Mouse (Mus musculus): ENCODE data around the gene Dedd. TPM values are rescaled to one million over a fixed set of nuclear protein-coding genes. Genes with fewer than 3 reads are reported as not detected.

Gene Dedd
- total and polyA plus RNA-seq, 2 experiments from 2014 or later: 31.1 to 44.6 TPM

DNA sequence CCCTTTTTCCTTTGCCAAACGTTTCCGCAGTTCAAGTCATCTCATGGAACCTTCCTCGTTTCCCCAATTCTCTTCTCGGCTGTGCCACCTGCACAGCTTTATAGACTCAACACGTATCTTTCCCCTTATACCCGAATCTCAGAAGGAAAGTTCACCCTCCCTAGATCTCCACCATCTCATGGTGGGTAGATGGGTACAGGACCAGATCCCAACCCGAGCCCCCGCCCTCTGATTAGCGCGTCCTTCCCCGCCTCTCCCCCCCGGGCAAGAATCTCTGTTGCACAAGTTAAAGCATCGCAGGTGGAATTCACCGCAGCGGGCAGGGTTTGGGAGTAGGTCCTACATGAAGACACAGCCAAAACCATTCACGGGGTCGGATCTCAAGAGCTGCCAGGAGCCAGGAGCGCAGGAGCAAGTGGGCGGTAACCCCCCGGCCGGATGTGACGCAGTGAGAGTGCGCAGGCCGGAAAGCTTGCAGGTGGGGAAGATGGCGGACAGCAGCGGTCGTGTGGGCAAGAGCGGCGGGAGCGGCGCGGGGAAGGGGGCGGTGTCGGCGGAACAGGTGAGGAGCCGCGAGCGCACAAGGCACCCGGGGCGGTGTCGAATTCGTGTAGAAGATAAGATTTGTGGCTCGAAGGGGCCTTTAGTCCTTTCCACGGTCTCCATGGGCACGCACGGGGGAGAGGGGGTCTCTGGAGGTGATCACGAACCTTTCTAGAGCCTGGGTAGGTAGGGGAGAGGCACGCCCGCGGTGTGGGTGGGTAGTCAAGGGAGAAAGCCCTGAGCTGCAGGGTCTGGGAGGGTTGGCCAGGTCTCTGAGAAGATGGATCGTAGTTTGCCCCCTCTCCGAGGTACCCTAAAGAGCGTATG lies 16.5 kb downstream of the Dedd start, which contains the start of the genes Nit1 and Pfdn2:
TSS of gene Nit1 (minus strand) at position 422 of the 870 bp plus-strand sequence.
TSS of gene Pfdn2 (plus strand) at position 446 of the 870 bp plus-strand sequence.
- H3K27me3 ChIP-seq (ENCODE audit: insufficient read depth, low read length): no peaks in the 10 kb centered on the region
- H3K4me2 ChIP-seq (ENCODE audit: low read depth): peak within 1 kb of the TSS; percentile 68
- peak within 1 kb of the TSS; percentile 69 for H3K27ac ChIP-seq (ENCODE audit: low read depth, low read length)
- TF ChIP-seq CTCF (IDR thresholded peaks at IDR 0.05; ENCODE audit: low read depth): no peak
- H3K4me1 ChIP-seq (ENCODE audit: insufficient read depth): peaks cover 16% of the 10 kb centered on the region
- peak within 1 kb of the TSS; percentile 93 for H3K4me3 ChIP-seq (ENCODE audit: low read depth, low read length)
- ATAC-seq (peak; percentile 98), DNase-seq (peak; percentile 94)
- peaks cover 7% of the 10 kb centered on the region; the same call in 1 of the 2 replicates for H3K9me3 ChIP-seq (ENCODE audit: low read length)
- peak within 1 kb of the TSS; percentile 77 for H3K9ac ChIP-seq
- 1% methylated on average over 52 of the region's 53 CpGs for WGBS
- H3K36me3 ChIP-seq (ENCODE audit: insufficient read depth): peaks cover 33% of the 10 kb centered on the region

GRCm38 (mm10) chr1:171346095-171346450 lies 17.1 kb downstream of the Dedd start:
- no peak for DNase-seq
- peak overlapping the region; percentile 68 for H3K4me2 ChIP-seq (ENCODE audit: low read depth)
- 2% methylated on average over 14 of the region's 14 CpGs for WGBS
- no peak; the same call in 1 of the 2 replicates for ATAC-seq
- peak overlapping the region; percentile 69; the same call in 1 of the 2 replicates for H3K27ac ChIP-seq (ENCODE audit: low read depth, low read length)
- peaks cover 16% of the 10 kb centered on the region for H3K4me1 ChIP-seq (ENCODE audit: insufficient read depth)
- H3K9ac ChIP-seq: peak overlapping the region; percentile 77
- peak overlapping the region; percentile 93 for H3K4me3 ChIP-seq (ENCODE audit: low read depth, low read length)
- no peak for TF ChIP-seq CTCF (IDR thresholded peaks at IDR 0.05; ENCODE audit: low read depth)
- H3K36me3 ChIP-seq (ENCODE audit: insufficient read depth): peaks cover 27% of the 10 kb centered on the region
- H3K9me3 ChIP-seq (ENCODE audit: low read length): peaks cover 7% of the 10 kb centered on the region; the same call in 1 of the 2 replicates
- H3K27me3 ChIP-seq (ENCODE audit: insufficient read depth, low read length): no peaks in the 10 kb centered on the region

DNA sequence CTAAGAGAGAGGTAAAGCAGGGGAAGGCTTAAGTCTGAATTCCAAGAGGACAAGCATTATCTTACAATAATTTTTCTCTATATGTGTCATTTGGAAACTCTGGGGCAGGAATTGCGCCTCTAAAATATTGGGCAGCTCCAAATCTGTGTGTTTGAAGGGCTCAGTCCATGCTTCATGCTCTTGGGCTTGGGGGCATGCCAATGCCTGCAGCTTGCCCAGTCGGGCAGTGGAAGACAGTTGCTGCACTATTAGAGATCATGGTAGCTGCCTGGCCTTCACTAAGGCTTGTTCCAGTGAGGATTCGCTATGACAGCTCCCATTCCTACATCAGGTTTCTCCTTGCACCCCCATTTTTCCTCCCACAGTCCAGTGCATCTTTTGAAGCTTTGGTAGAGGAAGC lies 19.7 kb downstream of the Dedd start:
- H3K27me3 ChIP-seq (ENCODE audit: insufficient read depth, low read length): no peaks in the 10 kb centered on the region
- peaks cover 7% of the 10 kb centered on the region; the same call in 1 of the 2 replicates for H3K9me3 ChIP-seq (ENCODE audit: low read length)
- H3K4me1 ChIP-seq (ENCODE audit: insufficient read depth): peaks cover 16% of the 10 kb centered on the region
- no peak overlapping the region for H3K4me3 ChIP-seq (ENCODE audit: low read depth, low read length)
- DNase-seq: no peak
- H3K4me2 ChIP-seq (ENCODE audit: low read depth): no peak overlapping the region
- TF ChIP-seq CTCF (IDR thresholded peaks at IDR 0.05; ENCODE audit: low read depth): no peak
- ATAC-seq: no peak
- H3K27ac ChIP-seq (ENCODE audit: low read depth, low read length): no peak overlapping the region
- no peak overlapping the region for H3K9ac ChIP-seq
- H3K36me3 ChIP-seq (ENCODE audit: insufficient read depth): peaks cover 2% of the 10 kb centered on the region; the same call in 1 of the 2 replicates
- WGBS: 91% methylated on average over 3 of the region's 3 CpGs

GRCm38 (mm10) chr1:171349210-171349609 lies 20.3 kb downstream of the Dedd start:
- Histone ChIP-seq H3K27me3 (ENCODE audit: insufficient read depth, low read length) (no peaks in the 10 kb centered on the region), H3K4me3 (ENCODE audit: low read depth, low read length) (no peak overlapping the region), H3K36me3 (ENCODE audit: insufficient read depth) (no peaks in the 10 kb centered on the region), H3K27ac (ENCODE audit: low read depth, low read length) (no peak overlapping the region), H3K4me1 (ENCODE audit: insufficient read depth) (peaks cover 16% of the 10 kb centered on the region), H3K9ac (no peak overlapping the region), H3K9me3 (ENCODE audit: low read length) (peaks cover 7% of the 10 kb centered on the region; the same call in 1 of the 2 replicates), H3K4me2 (ENCODE audit: low read depth) (no peak overlapping the region)
- 89% methylated on average over 2 of the region's 2 CpGs for WGBS
- ATAC-seq: no peak
- no peak for DNase-seq
- TF ChIP-seq CTCF (IDR thresholded peaks at IDR 0.05; ENCODE audit: low read depth): no peak

DNA sequence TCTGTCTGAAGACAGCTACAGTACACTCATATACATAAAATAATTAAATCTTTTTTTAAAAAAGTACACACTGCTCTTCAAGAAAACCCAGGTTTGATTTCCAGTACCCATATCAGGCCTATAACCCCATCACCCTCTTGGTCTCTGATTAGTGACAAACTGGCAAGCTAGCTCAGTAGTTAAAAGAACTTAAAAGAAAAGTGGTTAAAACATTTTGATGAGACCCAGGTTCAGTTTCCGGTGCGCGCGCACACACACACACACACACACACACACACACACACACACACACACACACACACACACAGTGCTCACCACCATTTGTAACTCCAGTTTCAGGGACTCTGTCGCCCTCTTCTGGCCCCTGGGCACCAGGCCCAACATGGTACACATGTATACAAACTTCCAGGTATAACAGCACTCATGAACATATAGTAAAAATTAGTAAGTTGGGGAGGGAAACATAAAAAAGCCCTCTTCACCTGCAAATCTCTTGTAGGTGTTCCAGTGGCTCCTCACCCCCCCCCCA lies 26.9 kb downstream of the Dedd start:
- no peak for DNase-seq
- Histone ChIP-seq H3K4me1 (ENCODE audit: insufficient read depth) (no peaks in the 10 kb centered on the region), H3K27ac (ENCODE audit: low read depth, low read length) (no peak overlapping the region), H3K27me3 (ENCODE audit: insufficient read depth, low read length) (no peaks in the 10 kb centered on the region), H3K9ac (no peak overlapping the region), H3K9me3 (ENCODE audit: low read length) (no peaks in the 10 kb centered on the region), H3K4me3 (ENCODE audit: low read depth, low read length) (no peak overlapping the region), H3K4me2 (ENCODE audit: low read depth) (no peak overlapping the region), H3K36me3 (ENCODE audit: insufficient read depth) (peaks cover 20% of the 10 kb centered on the region)
- peak; percentile 57 for TF ChIP-seq CTCF (IDR thresholded peaks at IDR 0.05; ENCODE audit: low read depth)
- ATAC-seq: no peak
- WGBS: 81% methylated on average over 5 of the region's 5 CpGs

DNA sequence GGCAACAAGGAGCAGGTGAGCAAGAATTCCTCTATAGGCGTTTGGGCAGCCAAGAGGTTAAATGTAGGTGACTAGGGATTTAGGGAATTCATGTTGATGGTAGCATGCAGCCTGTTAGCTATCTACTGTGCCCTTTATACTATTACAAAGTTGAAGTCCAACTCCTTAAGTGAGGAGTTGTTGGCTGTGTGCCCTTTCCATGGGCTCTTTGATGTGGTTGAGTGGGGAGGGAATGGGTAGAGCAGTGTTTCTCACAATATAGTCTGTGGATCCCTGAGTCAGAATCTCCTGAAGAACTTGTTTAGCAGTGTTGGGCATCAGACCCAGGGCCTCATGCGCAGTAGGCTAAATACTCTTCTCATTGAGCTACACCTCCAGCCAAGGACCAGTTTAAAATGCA lies 27.9 kb downstream of the Dedd start:
- H3K4me1 ChIP-seq (ENCODE audit: insufficient read depth): no peaks in the 10 kb centered on the region
- H3K4me2 ChIP-seq (ENCODE audit: low read depth): no peak overlapping the region
- no peak for DNase-seq
- H3K9ac ChIP-seq: no peak overlapping the region
- no peaks in the 10 kb centered on the region for H3K9me3 ChIP-seq (ENCODE audit: low read length)
- no peak overlapping the region for H3K27ac ChIP-seq (ENCODE audit: low read depth, low read length)
- peaks cover 20% of the 10 kb centered on the region for H3K36me3 ChIP-seq (ENCODE audit: insufficient read depth)
- ATAC-seq: no peak
- no peak overlapping the region for H3K4me3 ChIP-seq (ENCODE audit: low read depth, low read length)
- TF ChIP-seq CTCF (IDR thresholded peaks at IDR 0.05; ENCODE audit: low read depth): no peak
- WGBS: 96% methylated on average over 2 of the region's 2 CpGs
- H3K27me3 ChIP-seq (ENCODE audit: insufficient read depth, low read length): no peaks in the 10 kb centered on the region

DNA sequence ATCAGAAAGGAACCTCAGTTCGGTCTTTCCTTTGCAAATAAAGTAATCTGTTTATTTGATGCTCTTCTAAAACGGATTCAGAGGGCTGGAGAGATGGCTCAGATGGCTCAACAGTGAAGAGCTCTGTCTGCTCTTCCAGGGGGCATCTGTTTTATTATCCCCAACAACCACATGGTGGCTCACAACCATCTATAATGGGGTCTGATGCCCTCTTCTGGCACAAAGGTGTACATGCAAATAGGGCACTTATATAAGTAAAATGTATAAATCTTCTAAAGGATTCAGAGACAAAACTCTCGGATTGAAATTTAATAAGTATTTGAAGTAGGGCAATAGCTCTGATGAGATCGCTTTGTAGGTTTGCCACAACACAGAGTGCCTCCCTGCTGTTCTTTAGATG lies 29.5 kb downstream of the Dedd start:
- peak; percentile 65 for DNase-seq

More for the DNA sequence above, 29.5 kb downstream of the Dedd start:
- Histone ChIP-seq H3K4me3 (ENCODE audit: low read depth, low read length) (no peak overlapping the region), H3K9ac (no peak overlapping the region), H3K36me3 (ENCODE audit: insufficient read depth) (peaks cover 20% of the 10 kb centered on the region), H3K27ac (ENCODE audit: low read depth, low read length) (no peak overlapping the region), H3K4me1 (ENCODE audit: insufficient read depth) (no peaks in the 10 kb centered on the region), H3K4me2 (ENCODE audit: low read depth) (no peak overlapping the region), H3K9me3 (ENCODE audit: low read length) (no peaks in the 10 kb centered on the region), H3K27me3 (ENCODE audit: insufficient read depth, low read length) (no peaks in the 10 kb centered on the region)
- WGBS: 69% methylated on average over 4 of the region's 4 CpGs
- peak; percentile 83 for TF ChIP-seq CTCF (IDR thresholded peaks at IDR 0.05; ENCODE audit: low read depth)
- ATAC-seq: no peak
